Mouse (Mus musculus) hindbrain, embryonic 11.5 days (tissue): ENCODE results near the gene Notch3. TPM values are rescaled to one million over a fixed set of nuclear protein-coding genes. Genes with fewer than 3 reads are reported as not detected.
"Not testable (repeated sequence)": the region's sequence is repeated elsewhere in the genome, so short reads cannot be mapped to it uniquely, and the experiment has no call there.

Experiments
- ATAC-seq: fragments of 200-750 bp; cut with Nextera tagmentation; 2 replicates; pipeline ENCODE4 v1.8.0; 2017; ENCODE audit warnings: mild to moderate bottlenecking, moderate TSS enrichment, moderate library complexity; ENCODE audit not compliant: low FRiP score
- DNase-seq: peaks from one replicate; pipeline ENCODE4 v3.0.0-alpha.2; 2015; ENCODE audit warnings: low spot score
- H3K27ac ChIP-seq: fragments of 300-500 bp; sonication (generic); 2 replicates; pipeline ENCODE4 v1.5.1; 2014; ENCODE audit warnings: mild to moderate bottlenecking, low read depth, low read length
- H3K27me3 ChIP-seq: fragments of 300-500 bp; sonication (generic); 2 replicates; pipeline ENCODE4 v1.6.1; 2014; ENCODE audit warnings: mild to moderate bottlenecking, low read length, moderate library complexity, mixed read lengths; ENCODE audit not compliant: control insufficient read depth, insufficient read depth
- H3K36me3 ChIP-seq: fragments of 300-500 bp; sonication (generic); 2 replicates; pipeline ENCODE4 v1.6.1; 2014; ENCODE audit warnings: mild to moderate bottlenecking, low read length, moderate library complexity, mixed read lengths; ENCODE audit not compliant: control insufficient read depth, insufficient read depth
- H3K4me1 ChIP-seq: fragments of 300-500 bp; sonication (generic); replicated peaks from 2 replicates; pipeline ENCODE4 v1.6.1; 2014; ENCODE audit warnings: low read length, mixed read lengths; ENCODE audit not compliant: control insufficient read depth, insufficient read depth
- H3K4me2 ChIP-seq: fragments of 300-500 bp; sonication (generic); replicated peaks from 2 replicates; pipeline ENCODE4 v1.6.1; 2014; ENCODE audit warnings: mild to moderate bottlenecking, low read depth, low read length
- H3K4me3 ChIP-seq: fragments of 300-500 bp; sonication (generic); 2 replicates; pipeline ENCODE4 v1.5.1; 2014; ENCODE audit warnings: low read depth, low read length
- H3K9ac ChIP-seq: fragments of 300-500 bp; sonication (generic); 2 replicates; pipeline ENCODE4 v1.6.1; 2014; ENCODE audit warnings: low read depth, low read length
- H3K9me3 ChIP-seq: fragments of 300-500 bp; sonication (generic); 2 replicates; pipeline ENCODE4 v1.6.1; 2016; ENCODE audit warnings: low read length; ENCODE audit not compliant: control insufficient read depth
- whole genome bisulfite sequencing: fragments of 180-500 bp; shearing (Covaris S2); extraction: QIAGEN DNeasy Blood & Tissue Kit; methylation state at CpG from one replicate; pipeline ENCODE4 v1.1.7; 2014; 5-methylcytosine and 5-hydroxymethylcytosine counted together
- polyA plus RNA-seq: library from polyadenylated mRNA; unstranded; fragments of >200 nt; fragmentation: Nextera tagmentation; extraction: Ambion mirVana; gene quantifications from 2 replicates; pipeline ENCODE4 v1.2.1, GENCODE M21; 2014

Gene Notch3
- polyA plus RNA-seq, result 20.3 and 24.7 TPM in 2 replicates

DNA sequence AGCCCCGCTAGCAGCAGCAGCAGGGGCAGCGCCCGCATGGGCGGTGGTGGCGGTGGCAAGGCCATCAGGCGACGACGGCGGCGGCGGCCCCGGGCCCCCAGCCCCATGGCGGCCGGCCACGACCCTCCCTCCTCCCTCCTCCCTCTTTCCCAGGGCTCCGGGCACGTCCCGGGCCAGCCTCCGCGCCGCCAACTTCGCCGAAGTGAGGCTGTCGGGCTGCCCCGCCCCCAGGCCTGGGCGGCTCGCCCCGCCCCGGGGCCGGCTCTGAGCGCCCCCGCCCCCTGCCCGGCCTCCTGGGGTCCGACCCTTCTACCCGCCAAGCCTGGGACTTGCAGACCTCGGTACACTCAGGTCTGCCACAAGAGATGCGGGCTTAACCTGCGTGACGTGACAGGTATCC is at the start of gene Notch3:
TSS of gene Notch3 (minus strand) at position 166 of the 400 bp plus-strand sequence.
- Histone ChIP-seq H3K9ac (peak within 1 kb of the TSS; percentile 84), H3K36me3 (no peaks in the 10 kb centered on the region), H3K9me3 (no peaks in the 10 kb centered on the region), H3K4me2 (peak within 1 kb of the TSS; percentile 63), H3K27ac (peak within 1 kb of the TSS; percentile 87), H3K4me3 (peak within 1 kb of the TSS; percentile 74), H3K27me3 (no peaks in the 10 kb centered on the region; the same call in 1 of the 2 replicates), H3K4me1 (peaks cover 15% of the 10 kb centered on the region)
- under 1% methylated on average over 22 of the region's 39 CpGs for WGBS
- ATAC-seq (peak; percentile 52), DNase-seq (peak; percentile 88)

GRCm38 (mm10) chr17:32215587-32215986 is 48.9 kb upstream of the Notch3 start:
- H3K4me3 ChIP-seq, H3K9me3 ChIP-seq, H3K9ac ChIP-seq, DNase-seq, H3K4me2 ChIP-seq, H3K4me1 ChIP-seq, H3K27ac ChIP-seq, H3K27me3 ChIP-seq, ATAC-seq: not testable (repeated sequence)
- WGBS, result 66% methylated on average over 4 of the region's 4 CpGs
- H3K36me3 ChIP-seq, result peaks cover 14% of the 10 kb centered on the region

- peaks cover 17% of the 10 kb centered on the region for H3K36me3 ChIP-seq
- H3K4me1 ChIP-seq, H3K9me3 ChIP-seq, H3K9ac ChIP-seq, H3K4me2 ChIP-seq, H3K27ac ChIP-seq, DNase-seq, ATAC-seq, H3K4me3 ChIP-seq, H3K27me3 ChIP-seq: not testable (repeated sequence)
- 97% methylated on average over 6 of the region's 6 CpGs for WGBS
Observed at GRCm38 (mm10) chr17:32211554-32211953, 44.9 kb upstream of the Notch3 start.

GRCm38 (mm10) chr17:32209752-32210151 is 43.1 kb upstream of the Notch3 start:
- WGBS, result 45% methylated on average over 3 of the region's 3 CpGs
- Histone ChIP-seq H3K27me3 (no peaks in the 10 kb centered on the region), H3K4me2 (no peak overlapping the region), H3K9ac (no peak overlapping the region), H3K27ac (no peak overlapping the region), H3K9me3 (no peaks in the 10 kb centered on the region), H3K36me3 (peaks cover 21% of the 10 kb centered on the region), H3K4me3 (no peak overlapping the region), H3K4me1 (no peaks in the 10 kb centered on the region)
- ATAC-seq, result no peak
- DNase-seq, result peak; percentile 79

GRCm38 (mm10) chr17:32209144-32209543 is 42.5 kb upstream of the Notch3 start:
- H3K9ac ChIP-seq, result no peak overlapping the region

DNA sequence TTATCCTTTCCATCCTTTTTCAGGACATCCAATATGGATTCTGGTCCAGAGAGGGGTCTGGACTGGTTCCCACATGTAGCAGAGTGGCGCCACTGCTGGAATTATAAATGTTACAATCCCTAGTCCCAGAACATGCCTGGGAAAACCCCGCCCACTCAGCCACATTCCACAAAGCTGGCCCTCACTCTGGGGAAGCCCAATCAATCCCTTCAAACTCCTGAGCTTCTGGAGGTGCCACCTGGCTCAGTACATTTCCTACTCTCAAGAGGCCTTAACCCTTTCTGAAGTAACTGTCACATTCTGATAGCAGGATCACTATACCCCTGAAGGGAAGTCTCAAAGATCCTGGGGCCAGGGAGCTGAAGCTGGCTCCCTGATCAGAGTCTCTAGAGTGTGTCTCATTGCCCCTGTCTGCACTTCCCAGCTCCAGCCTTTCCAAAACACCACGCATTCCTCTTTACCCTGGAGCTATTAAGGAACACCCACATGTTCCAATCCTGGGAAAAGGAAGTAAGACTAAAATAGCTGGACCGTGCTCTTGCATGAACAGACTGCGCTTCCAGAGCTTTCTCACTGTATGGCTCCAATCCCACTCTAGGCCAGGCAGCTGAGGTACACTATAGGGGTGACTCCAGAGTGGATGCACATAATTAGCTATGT is 41.1 kb upstream of the Notch3 start:
- H3K9ac ChIP-seq, result no peak overlapping the region
- H3K27ac ChIP-seq, result no peak overlapping the region
- no peaks in the 10 kb centered on the region for H3K9me3 ChIP-seq
- 88% methylated on average over 5 of the region's 5 CpGs for WGBS
- H3K4me2 ChIP-seq, result no peak overlapping the region
- no peaks in the 10 kb centered on the region for H3K4me1 ChIP-seq
- H3K27me3 ChIP-seq, result no peaks in the 10 kb centered on the region
- no peak for ATAC-seq
- DNase-seq, result no peak
- H3K4me3 ChIP-seq, result no peak overlapping the region
- H3K36me3 ChIP-seq, result peaks cover 14% of the 10 kb centered on the region

More at GRCm38 (mm10) chr17:32209144-32209543, 42.5 kb upstream of the Notch3 start:
- no peaks in the 10 kb centered on the region for H3K4me1 ChIP-seq
- no peak for DNase-seq
- H3K9me3 ChIP-seq, result no peaks in the 10 kb centered on the region
- WGBS, result 77% methylated on average over 6 of the region's 6 CpGs
- H3K36me3 ChIP-seq, result peaks cover 17% of the 10 kb centered on the region
- no peak overlapping the region for H3K4me3 ChIP-seq
- H3K27ac ChIP-seq, result no peak overlapping the region
- ATAC-seq, result no peak
- H3K27me3 ChIP-seq, result no peaks in the 10 kb centered on the region
- H3K4me2 ChIP-seq, result no peak overlapping the region

- H3K9ac ChIP-seq, result no peak overlapping the region
- H3K4me1 ChIP-seq, result no peaks in the 10 kb centered on the region
- no peak overlapping the region for H3K4me2 ChIP-seq
- peaks cover 16% of the 10 kb centered on the region; the same call in 1 of the 2 replicates for H3K36me3 ChIP-seq
- DNase-seq, result no peak
- H3K27me3 ChIP-seq, result no peaks in the 10 kb centered on the region
- no peak overlapping the region for H3K4me3 ChIP-seq
- H3K9me3 ChIP-seq, result no peaks in the 10 kb centered on the region
- 92% methylated on average over 3 of the region's 3 CpGs for WGBS
- ATAC-seq, result no peak
- H3K27ac ChIP-seq, result no peak overlapping the region
Observed at GRCm38 (mm10) chr17:32205345-32205744, 38.7 kb upstream of the Notch3 start.

DNA sequence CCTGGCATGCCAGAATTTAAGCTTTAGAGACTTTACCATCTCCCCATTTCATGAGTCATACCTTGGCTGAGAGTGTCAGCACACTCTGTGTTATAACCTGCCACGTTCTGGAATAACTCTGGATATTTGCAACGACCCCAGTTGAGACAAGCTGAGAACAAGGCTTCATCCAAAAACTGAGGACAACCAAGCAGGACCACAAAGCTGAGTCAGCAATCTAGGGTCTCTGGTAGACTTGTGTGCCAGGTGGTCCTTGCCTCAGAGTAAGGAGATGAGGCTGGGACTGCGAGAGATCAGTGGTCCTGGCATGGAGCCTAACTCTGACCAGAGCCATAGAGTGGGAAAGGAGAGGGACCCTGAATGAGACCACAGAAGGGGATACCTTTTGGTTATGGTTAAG is 36.3 kb upstream of the Notch3 start:
- no peaks in the 10 kb centered on the region for H3K9me3 ChIP-seq
- H3K4me2 ChIP-seq, result no peak overlapping the region
- no peaks in the 10 kb centered on the region for H3K4me1 ChIP-seq
- no peaks in the 10 kb centered on the region for H3K27me3 ChIP-seq
- H3K9ac ChIP-seq, result no peak overlapping the region
- H3K27ac ChIP-seq, result no peak overlapping the region
- H3K36me3 ChIP-seq, result peaks cover 25% of the 10 kb centered on the region
- no peak overlapping the region for H3K4me3 ChIP-seq
- 94% methylated on average over 3 of the region's 3 CpGs for WGBS
- ATAC-seq (no peak), DNase-seq (no peak)

DNA sequence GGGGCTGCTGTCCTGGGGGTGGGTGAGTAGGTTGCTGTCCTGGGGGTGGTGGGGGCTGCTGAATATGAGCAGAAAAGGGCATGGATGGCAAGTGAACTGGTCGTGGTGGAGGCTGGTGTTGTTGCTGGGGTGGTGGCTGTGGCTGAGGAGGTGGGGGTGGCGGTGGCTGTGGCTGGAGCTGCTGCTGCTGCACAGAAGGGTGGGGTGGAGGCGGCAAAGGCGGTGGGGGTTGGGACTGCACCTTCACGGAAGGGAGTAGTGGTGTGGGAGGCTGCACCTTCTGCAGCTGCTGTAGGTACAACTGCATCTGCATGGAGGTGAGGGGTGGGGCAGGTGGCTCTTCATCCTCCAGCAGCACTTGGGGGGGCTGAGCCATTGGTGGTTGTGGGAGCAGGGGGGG is 34.4 kb upstream of the Notch3 start:
- Histone ChIP-seq H3K4me1 (no peaks in the 10 kb centered on the region), H3K4me2 (no peak overlapping the region), H3K27me3 (no peaks in the 10 kb centered on the region), H3K9me3 (no peaks in the 10 kb centered on the region), H3K9ac (no peak overlapping the region), H3K27ac (no peak overlapping the region), H3K36me3 (peaks cover 31% of the 10 kb centered on the region), H3K4me3 (no peak overlapping the region)
- no peak for ATAC-seq
- no peak for DNase-seq
- 84% methylated on average over 4 of the region's 5 CpGs for WGBS
